Mouse (Mus musculus): Measurements from ENCODE around the gene Alg6. TPM values are rescaled to one million over a fixed set of nuclear protein-coding genes. Genes with fewer than 3 reads are reported as not detected.

The Alg6 gene
- total RNA-seq (2021) = 1 to 10 TPM; 4.4 to 8.6 TPM

- intact Hi-C loops (cut with DNase I) = loop anchor here (2.0 kb wide), 1 partner anchor 54 kb away; no protein-coding TSS in a partner anchor
- DNase-seq = peak; percentile 98 to 99
These were observed at the start of gene Alg6 for GRCm38 (mm10) chr4:99714904-99715782. Gene Alg6, plus strand, starts transcription at chr4:99715664.

- intact Hi-C loops (cut with DNase I) = no loop called here
These were observed 45.1 kb upstream of the Alg6 start for GRCm38 (mm10) chr4:99670203-99670851.

GRCm38 (mm10) chr4:99675191-99675590, 40.3 kb upstream of the Alg6 start:
- intact Hi-C loops (cut with DNase I) = no loop called here
- no peak for DNase-seq

More at GRCm38 (mm10) chr4:99670203-99670851, 45.1 kb upstream of the Alg6 start:
- DNase-seq = no peak

- peak in 1 of 2 experiments; percentile 25 for DNase-seq
- intact Hi-C loops (cut with DNase I) = no loop called here
These were observed 31.5 kb upstream of the Alg6 start for GRCm38 (mm10) chr4:99683941-99684340.

- intact Hi-C loops (cut with DNase I) = no loop called here
- no peak for DNase-seq
These were observed 29.2 kb upstream of the Alg6 start for GRCm38 (mm10) chr4:99686308-99686707.

- intact Hi-C loops (cut with DNase I) = no loop called here
- DNase-seq = no peak
These were observed 2.8 kb upstream of the Alg6 start for GRCm38 (mm10) chr4:99712583-99713183.

GRCm38 (mm10) chr4:99713971-99714370, 1.5 kb upstream of the Alg6 start:
- intact Hi-C loops (cut with DNase I) = loop anchor here (2.0 kb wide), 1 partner anchor 53 kb away; no protein-coding TSS in a partner anchor
- DNase-seq = no peak

GRCm38 (mm10) chr4:99715783-99716416, 436 bp downstream of the Alg6 start:
- intact Hi-C loops (cut with DNase I) = loop anchor here (2.0 kb wide), 1 partner anchor 55 kb away; no protein-coding TSS in a partner anchor
- DNase-seq = no peak

GRCm38 (mm10) chr4:99717905-99718304, 2.4 kb downstream of the Alg6 start:
- intact Hi-C loops (cut with DNase I) = no loop called here
- DNase-seq = no peak

GRCm38 (mm10) chr4:99724331-99724730, 8.9 kb downstream of the Alg6 start:
- intact Hi-C loops (cut with DNase I) = no loop called here
- peak; percentile 9 to 23 for DNase-seq

GRCm38 (mm10) chr4:99725914-99726451, 10.5 kb downstream of the Alg6 start:
- no peak for DNase-seq
- intact Hi-C loops (cut with DNase I) = no loop called here

GRCm38 (mm10) chr4:99739836-99740235, 24.4 kb downstream of the Alg6 start:
- intact Hi-C loops (cut with DNase I) = no loop called here
- DNase-seq = no peak

- DNase-seq = no peak
- intact Hi-C loops (cut with DNase I) = no loop called here
These were observed 37.0 kb downstream of the Alg6 start for GRCm38 (mm10) chr4:99752426-99752825.

- intact Hi-C loops (cut with DNase I) = loop anchor here (1.0 to 5.0 kb wide), 3 partner anchors 105 to 469 kb away; partner anchors contain the start of gene Gm12689
- no peak for DNase-seq
These were observed 50.8 kb downstream of the Alg6 start for GRCm38 (mm10) chr4:99766303-99766702.

GRCm38 (mm10) chr4:99766753-99767152, 51.3 kb downstream of the Alg6 start:
- intact Hi-C loops (cut with DNase I) = loop anchor here (1.0 to 5.0 kb wide), 3 partner anchors 105 to 469 kb away; partner anchors contain the start of gene Gm12689
- peak; percentile 25 to 36 for DNase-seq

- no peak for DNase-seq
- intact Hi-C loops (cut with DNase I) = no loop called here
These were observed 55.1 kb downstream of the Alg6 start for GRCm38 (mm10) chr4:99770555-99770954.

- intact Hi-C loops (cut with DNase I) = no loop called here
These were observed 57.6 kb downstream of the Alg6 start for GRCm38 (mm10) chr4:99773041-99773440.

GRCm38 (mm10) chr4:99792365-99792764, 76.9 kb downstream of the Alg6 start:
- DNase-seq = no peak

More at GRCm38 (mm10) chr4:99773041-99773440, 57.6 kb downstream of the Alg6 start:
- DNase-seq = no peak

More at GRCm38 (mm10) chr4:99792365-99792764, 76.9 kb downstream of the Alg6 start:
- intact Hi-C loops (cut with DNase I) = no loop called here

Data from heart, postnatal 36 days (tissue).